In the genomic region with DNA sequence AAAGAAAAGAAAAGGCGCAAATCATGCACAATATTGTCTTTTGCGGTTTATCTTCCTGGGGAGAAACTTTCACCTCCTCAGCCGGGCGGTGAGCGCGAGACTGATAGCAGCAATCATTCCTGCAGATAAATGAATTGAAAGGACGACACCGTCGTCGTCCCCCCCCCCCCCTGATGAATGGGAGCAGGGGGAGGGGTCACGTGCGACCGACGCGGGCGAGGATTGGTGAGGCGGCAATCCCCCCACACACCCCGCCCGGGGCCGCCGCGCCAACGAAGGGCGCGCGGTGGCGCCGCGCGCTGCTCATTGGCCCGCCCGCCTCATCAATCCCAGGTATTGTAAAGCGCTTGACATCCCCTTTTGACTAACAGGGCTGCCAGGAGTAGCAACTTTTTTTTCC, we compare ENCODE assay signal across 8 mouse cellular contexts. TPM values are rescaled to one million over a fixed set of nuclear protein-coding genes. Genes with fewer than 3 reads are reported as not detected.
DNase-seq lines count a peak whose midpoint lies in the region; ATAC-seq and TF ChIP-seq lines count a peak whose summit lies in the region.

A gene (minus strand): TSS at position 147 of the 400 bp plus-strand sequence.

- H3K4me2 ChIP-seq in kidney, embryonic 16.5 days (replicated peaks; ENCODE audit: low read depth, low read length) = peak within 1 kb of the TSS; percentile 34
- peak within 1 kb of the TSS; percentile 58 for H3K4me2 ChIP-seq in forebrain, embryonic 12.5 days
- H3K4me2 ChIP-seq in liver, embryonic 11.5 days = peak within 1 kb of the TSS; percentile 26
- peak within 1 kb of the TSS; percentile 52 for H3K4me2 ChIP-seq in stomach, postnatal 0 days (replicated peaks; ENCODE audit: low read depth)

- no peak for TF ChIP-seq EP300 in stomach, postnatal 0 days (optimal IDR thresholded peaks at IDR 0.05)

- no peak for TF ChIP-seq CTCF in stomach, postnatal 0 days (IDR thresholded peaks at IDR 0.05; ENCODE audit: low read depth)

- H3K36me3 ChIP-seq in kidney, embryonic 16.5 days (ENCODE audit: insufficient read depth, low read length) = no peaks in the 10 kb centered on the region
- H3K36me3 ChIP-seq in forebrain, embryonic 12.5 days (replicated peaks) = peaks cover 15% of the 10 kb centered on the region
- no peaks in the 10 kb centered on the region for H3K36me3 ChIP-seq in liver, embryonic 11.5 days (ENCODE audit: control insufficient read depth, insufficient read depth, low read length)
- no peaks in the 10 kb centered on the region for H3K36me3 ChIP-seq in stomach, postnatal 0 days (ENCODE audit: control insufficient read depth, insufficient read depth, low read length)

- H3K4me1 ChIP-seq in kidney, embryonic 16.5 days (ENCODE audit: insufficient read depth, low read length) = peaks cover 11% of the 10 kb centered on the region; the same call in 1 of the 2 replicates
- H3K4me1 ChIP-seq in forebrain, embryonic 12.5 days = peaks cover 16% of the 10 kb centered on the region
- H3K4me1 ChIP-seq in liver, embryonic 11.5 days (replicated peaks; ENCODE audit: control insufficient read depth, insufficient read depth, low read length) = no peaks in the 10 kb centered on the region; the same call in 1 of the 2 replicates
- no peaks in the 10 kb centered on the region; the same call in 1 of the 2 replicates for H3K4me1 ChIP-seq in stomach, postnatal 0 days (replicated peaks; ENCODE audit: control insufficient read depth, insufficient read depth)

- no peak within 1 kb of the TSS for H3K27ac ChIP-seq in kidney, embryonic 16.5 days (ENCODE audit: low read length)
- H3K27ac ChIP-seq in forebrain, embryonic 12.5 days = peak within 1 kb of the TSS; percentile 97
- no peak within 1 kb of the TSS for H3K27ac ChIP-seq in liver, embryonic 11.5 days (ENCODE audit: low read depth, low read length)
- H3K27ac ChIP-seq in stomach, postnatal 0 days (replicated peaks) = no peak within 1 kb of the TSS

- H3K9ac ChIP-seq in kidney, embryonic 16.5 days (replicated peaks; ENCODE audit: low read length) = no peak within 1 kb of the TSS
- H3K9ac ChIP-seq in forebrain, embryonic 12.5 days = peak within 1 kb of the TSS; percentile 94
- H3K9ac ChIP-seq in liver, embryonic 11.5 days (ENCODE audit: low read depth, low read length) = no peak within 1 kb of the TSS
- no peak within 1 kb of the TSS for H3K9ac ChIP-seq in stomach, postnatal 0 days (ENCODE audit: low read length)

- DNase-seq in kidney, postnatal 10 days = no peak
- no peak for DNase-seq in liver, embryonic 11.5 days (ENCODE audit: low spot score)
- no peak for DNase-seq in stomach, postnatal 0 days (ENCODE audit: low spot score)
- no peak for DNase-seq in adrenal gland, postnatal 25 days

- under 1% methylated on average over 30 of the region's 33 CpGs for WGBS in kidney, embryonic 16.5 days
- 0% methylated on average over 14 of the region's 33 CpGs for WGBS in forebrain, embryonic 12.5 days
- 2% methylated on average over 30 of the region's 33 CpGs for WGBS in liver, embryonic 11.5 days
- under 1% methylated on average over 26 of the region's 33 CpGs for WGBS in stomach, postnatal 0 days

- no peaks in the 10 kb centered on the region for H3K9me3 ChIP-seq in kidney, embryonic 16.5 days (ENCODE audit: low read length)
- H3K9me3 ChIP-seq in forebrain, embryonic 12.5 days = no peaks in the 10 kb centered on the region
- no peaks in the 10 kb centered on the region for H3K9me3 ChIP-seq in liver, embryonic 11.5 days (ENCODE audit: control insufficient read depth, low read length)
- no peaks in the 10 kb centered on the region for H3K9me3 ChIP-seq in stomach, postnatal 0 days (ENCODE audit: control insufficient read depth, low read length)

- H3K27me3 ChIP-seq in kidney, embryonic 16.5 days (ENCODE audit: insufficient read depth, low read length) = peaks cover 98% of the 10 kb centered on the region
- H3K27me3 ChIP-seq in forebrain, embryonic 12.5 days = peaks cover 63% of the 10 kb centered on the region
- H3K27me3 ChIP-seq in liver, embryonic 11.5 days (replicated peaks; ENCODE audit: control insufficient read depth, insufficient read depth, low read length) = peaks cover 99% of the 10 kb centered on the region
- peaks cover 37% of the 10 kb centered on the region for H3K27me3 ChIP-seq in stomach, postnatal 0 days (ENCODE audit: control insufficient read depth, insufficient read depth, low read length)

- ATAC-seq in kidney, embryonic 16.5 days (ENCODE audit: low FRiP score, low TSS enrichment) = no peak
- peak; percentile 90 for ATAC-seq in cerebellum, adult (ENCODE audit: insufficient number of reproducible peaks, low FRiP score, low TSS enrichment)
- ATAC-seq in forebrain, embryonic 12.5 days (ENCODE audit: low FRiP score) = peak; percentile 88
- ATAC-seq in liver, embryonic 11.5 days (replicated peaks; ENCODE audit: low FRiP score) = no peak
- no peak for ATAC-seq in stomach, postnatal 0 days (ENCODE audit: low FRiP score, low TSS enrichment)
- no peak for ATAC-seq in erythroid progenitor cell, adult 5-6 weeks (replicated peaks; ENCODE audit: low FRiP score, poor library complexity, severe bottlenecking)

- H3K4me3 ChIP-seq in kidney, embryonic 16.5 days (ENCODE audit: low read length) = peak within 1 kb of the TSS; percentile 34
- H3K4me3 ChIP-seq in forebrain, embryonic 12.5 days (replicated peaks) = peak within 1 kb of the TSS; percentile 79
- H3K4me3 ChIP-seq in liver, embryonic 11.5 days (ENCODE audit: low read depth, low read length) = no peak within 1 kb of the TSS
- peak within 1 kb of the TSS; percentile 37 for H3K4me3 ChIP-seq in stomach, postnatal 0 days (ENCODE audit: low read depth, low read length)

RNA-seq across cellular contexts. Expression of the gene that starts here (rescaled TPM):
- not detected in 2 replicates for polyA plus RNA-seq in kidney, embryonic 16.5 days (2015; fragmentation: Nextera tagmentation; extraction: Ambion mirVana)
- 13.9 and 14.4 TPM in 2 replicates for polyA plus RNA-seq in forebrain, embryonic 12.5 days (2016; fragmentation: Nextera tagmentation; extraction: Ambion mirVana)
- polyA plus RNA-seq in liver, embryonic 11.5 days (2014; fragmentation: Nextera tagmentation; extraction: Ambion mirVana) = 0.04 and 0.06 TPM in 2 replicates
- not detected in 2 replicates for polyA plus RNA-seq in stomach, postnatal 0 days (2015; fragmentation: Nextera tagmentation; extraction: Ambion mirVana)
- total RNA-seq in adrenal gland, postnatal 25 days (2021) = not detected in 2 replicates
- total RNA-seq in erythroid progenitor cell, adult 5-6 weeks (2015; ENCODE audit: low replicate concordance) = not detected in 2 replicates
- total RNA-seq in erythroid progenitor cell, adult 5-6 weeks (2017; ENCODE audit: low replicate concordance) = not detected in 2 replicates

Comparison
In these comparisons a context has a peak if more than half of its experiments do, and no peak if none do; other contexts are left out.
1. RNA of the gene that starts here (polyA plus RNA-seq): 13.9 to 14.4 TPM in forebrain, embryonic 12.5 days; 0.04 to 0.06 TPM in liver, embryonic 11.5 days, not detected in kidney, embryonic 16.5 days and not detected in stomach, postnatal 0 days; every median in the first group is over 10 times any median in the second.
2. ATAC-seq: peak in cerebellum, adult (single experiment) and forebrain, embryonic 12.5 days (single experiment); none in kidney, embryonic 16.5 days (single experiment), liver, embryonic 11.5 days (single experiment), stomach, postnatal 0 days (single experiment) and erythroid progenitor cell, adult 5-6 weeks (single experiment).
3. Peak in every context shown above with its lines, with median percentiles within 50 percentile points of each other: H3K4me2 ChIP-seq.